12 mouse cellular contexts compared by ENCODE assay signal in the genomic region with DNA sequence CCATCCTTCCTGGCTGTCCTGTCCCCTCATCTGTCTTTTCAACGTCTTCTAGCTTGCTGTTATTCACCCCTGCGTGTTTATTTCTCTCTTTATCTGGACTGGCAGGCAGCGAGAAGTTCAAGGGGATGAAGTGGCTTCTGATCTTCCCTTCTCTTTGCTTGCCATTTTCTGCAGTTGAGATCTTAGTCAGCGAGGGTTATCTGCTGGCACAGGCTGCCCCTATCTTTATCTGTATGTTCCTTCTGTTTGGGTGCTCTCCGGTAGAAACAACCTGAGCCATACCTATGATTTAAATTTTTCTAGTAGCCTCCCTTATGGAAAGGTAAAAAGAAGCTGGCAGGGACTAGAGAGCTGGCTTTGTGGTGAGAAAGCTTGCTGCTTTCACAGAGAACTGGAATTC. TPM values are rescaled to one million over a fixed set of nuclear protein-coding genes. Genes with fewer than 3 reads are reported as not detected.
DNase-seq lines count a peak whose midpoint lies in the region; ATAC-seq and TF ChIP-seq lines count a peak whose summit lies in the region.
"Had no signal": no experiment of that assay in that cellular context is flagged by ENCODE, and none has a peak within 500 bp of the region (broad histone marks: within the 10 kb centered on the region; RNA-seq: fewer than 3 reads in every experiment).

No protein-coding gene starts in this region.

- DNase-seq in lung, postnatal 0 days (ENCODE audit: low spot score) = no peak
- DNase-seq in lung, postnatal 14 days = no peak
- DNase-seq in yolk sac, embryonic 10.5 days (ENCODE audit: low spot score) = peak; percentile 38
- DNase-seq in frontal cortex, postnatal 36 days (ENCODE audit: low spot score in 2 of 2) = no peak
- no peak for DNase-seq in neural tube, embryonic 10.5 days (ENCODE audit: extremely low spot score, low spot score)
- DNase-seq: heart, adult 18-20 months; kidney, adult 2 months had no signal

- H3K4me1 ChIP-seq in lung, postnatal 0 days (ENCODE audit: insufficient read depth, low read depth, low read length) = peaks cover 9% of the 10 kb centered on the region; the same call in 1 of the 2 replicates
- H3K4me1 ChIP-seq in liver, embryonic 16.5 days (ENCODE audit: control insufficient read depth, low read depth, low read length) = peaks cover 69% of the 10 kb centered on the region

- H3K9me3 ChIP-seq in lung, postnatal 0 days (ENCODE audit: low read length) = no peaks in the 10 kb centered on the region
- no peaks in the 10 kb centered on the region for H3K9me3 ChIP-seq in liver, embryonic 16.5 days (replicated peaks; ENCODE audit: control insufficient read depth, low read length)
- H3K9me3 ChIP-seq: hindbrain, embryonic 13.5 days had no signal

- no peaks in the 10 kb centered on the region for H3K27me3 ChIP-seq in lung, postnatal 0 days (replicated peaks; ENCODE audit: insufficient read depth, low read length)
- no peaks in the 10 kb centered on the region for H3K27me3 ChIP-seq in liver, embryonic 16.5 days (ENCODE audit: control insufficient read depth, insufficient read depth, low read depth, low read length)
- H3K27me3 ChIP-seq: hindbrain, embryonic 13.5 days had no signal

- no peak overlapping the region for H3K9ac ChIP-seq in lung, postnatal 0 days (replicated peaks; ENCODE audit: low read depth)
- H3K9ac ChIP-seq in liver, embryonic 16.5 days (ENCODE audit: low read depth, low read length) = peak overlapping the region; percentile 74
- H3K9ac ChIP-seq: hindbrain, embryonic 13.5 days had no signal

- no peaks in the 10 kb centered on the region for H3K36me3 ChIP-seq in lung, postnatal 0 days (ENCODE audit: insufficient read depth, low read length)
- peaks cover 6% of the 10 kb centered on the region; the same call in 1 of the 2 replicates for H3K36me3 ChIP-seq in liver, embryonic 16.5 days (ENCODE audit: control insufficient read depth, insufficient read depth)
- H3K36me3 ChIP-seq: hindbrain, embryonic 13.5 days had no signal

- no peak for ATAC-seq in lung, postnatal 0 days
- ATAC-seq in erythroblast, adult 5-6 weeks (replicated peaks; ENCODE audit: low FRiP score, poor library complexity, severe bottlenecking) = peak; percentile 47
- ATAC-seq in liver, embryonic 16.5 days (ENCODE audit: low read depth) = peak; percentile 55

- H3K4me3 ChIP-seq in lung, postnatal 0 days (ENCODE audit: low read depth, low read length) = no peak overlapping the region
- peak overlapping the region; percentile 94 for H3K4me3 ChIP-seq in liver, embryonic 16.5 days (ENCODE audit: low read depth, low read length)
- H3K4me3 ChIP-seq: hindbrain, embryonic 13.5 days; layer of hippocampus, adult 2 months had no signal

- H3K27ac ChIP-seq in lung, postnatal 0 days (ENCODE audit: low read length) = peak overlapping the region; percentile 72
- peak overlapping the region; percentile 99 for H3K27ac ChIP-seq in liver, embryonic 16.5 days (ENCODE audit: low read length)
- H3K27ac ChIP-seq: hindbrain, embryonic 13.5 days; layer of hippocampus, adult 2 months; macrophage had no signal

- no peak for TF ChIP-seq CTCF in lung, postnatal 0 days (IDR thresholded peaks at IDR 0.05)

- 18% methylated on average over 5 of the region's 5 CpGs for WGBS in lung, postnatal 0 days
- WGBS in liver, embryonic 16.5 days (ENCODE audit: insufficient replicate concordance) = 17% methylated on average over 5 of the region's 5 CpGs

- H3K4me2 ChIP-seq in lung, postnatal 0 days (replicated peaks; ENCODE audit: low read depth, low read length) = peak overlapping the region; percentile 35
- H3K4me2 ChIP-seq in liver, embryonic 16.5 days (ENCODE audit: low read depth, low read length) = peak overlapping the region; percentile 72
- H3K4me2 ChIP-seq: hindbrain, embryonic 13.5 days had no signal

- no peak for TF ChIP-seq EP300 in lung, postnatal 0 days (IDR thresholded peaks at IDR 0.05)

RNA-seq across cellular contexts. Expression of gene St3gal5, which starts 4.7 kb away (rescaled TPM):
- 38.9 and 42.4 TPM in 2 replicates for polyA plus RNA-seq in lung, postnatal 0 days (2015; fragmentation: Nextera tagmentation; extraction: Ambion mirVana)
- total RNA-seq in erythroblast, adult 5-6 weeks (2015; ENCODE audit: low replicate concordance) = 679 and 733 TPM in 2 replicates
- total RNA-seq in erythroblast, adult 5-6 weeks (2017; ENCODE audit: low replicate concordance) = 965 and 998 TPM in 2 replicates
- polyA plus RNA-seq in liver, embryonic 16.5 days (2015; fragmentation: Nextera tagmentation; extraction: Ambion mirVana) = 199 and 206 TPM in 2 replicates
